ENCODE assay signal across 32 mouse cellular contexts in genomic region chr2:155809620-155810019, GRCm38 (mm10). TPM values are rescaled to one million over a fixed set of nuclear protein-coding genes. Genes with fewer than 3 reads are reported as not detected.
DNase-seq lines count a peak whose midpoint lies in the region; ATAC-seq and TF ChIP-seq lines count a peak whose summit lies in the region.
"Had no signal": no experiment of that assay in that cellular context is flagged by ENCODE, and none has a peak within 500 bp of the region (broad histone marks: within the 10 kb centered on the region; RNA-seq: fewer than 3 reads in every experiment).

No protein-coding gene starts in this region.

- H3K4me3 ChIP-seq in cerebellum, adult 2 months (replicated peaks; ENCODE audit: insufficient read depth, low read depth, low read length), result no peak overlapping the region
- no peak overlapping the region for H3K4me3 ChIP-seq in kidney, adult 2 months (ENCODE audit: insufficient read depth, low read depth, low read length)
- H3K4me3 ChIP-seq: embryonic facial prominence, embryonic 10.5 days; embryonic facial prominence, embryonic 15.5 days; forebrain, embryonic 12.5 days; heart, embryonic 10.5 days; hindbrain, embryonic 12.5 days; intestine, embryonic 15.5 days; limb, embryonic 12.5 days; liver, embryonic 12.5 days; midbrain, embryonic 13.5 days; neural tube, embryonic 13.5 days; stomach, embryonic 15.5 days had no signal

- no peak for TF ChIP-seq POLR2A in cerebellum, adult 2 months (IDR thresholded peaks at IDR 0.05; ENCODE audit: borderline replicate concordance, insufficient read depth, low read length)
- TF ChIP-seq POLR2A in kidney, adult 2 months (IDR thresholded peaks at IDR 0.05; ENCODE audit: low read depth, low read length), result no peak

- no peak for ATAC-seq in cerebellum, adult (ENCODE audit: insufficient number of reproducible peaks, low FRiP score, low TSS enrichment)
- ATAC-seq: forebrain, postnatal 0 days; hindbrain, postnatal 0 days; intestine, embryonic 15.5 days; liver, embryonic 12.5 days; liver, postnatal 0 days; midbrain, embryonic 13.5 days; Patski had no signal

- TF ChIP-seq CTCF in cerebellum, adult 2 months (IDR thresholded peaks at IDR 0.05; ENCODE audit: borderline replicate concordance, insufficient read depth, low read depth, low read length), result no peak
- TF ChIP-seq CTCF in kidney, adult 2 months (conservative IDR thresholded peaks at IDR 0.05; ENCODE audit: insufficient read depth, insufficient read length, low read depth, low read length), result no peak

- H3K27me3 ChIP-seq in cerebellum, adult 2 months (ENCODE audit: control insufficient read depth, insufficient read depth, low read length), result no peaks in the 10 kb centered on the region
- H3K27me3 ChIP-seq in kidney, adult 2 months (replicated peaks; ENCODE audit: control insufficient read depth, insufficient read depth, low read length), result no peaks in the 10 kb centered on the region
- H3K27me3 ChIP-seq: embryonic facial prominence, embryonic 15.5 days; forebrain, embryonic 12.5 days; hindbrain, embryonic 12.5 days; intestine, embryonic 15.5 days; midbrain, embryonic 13.5 days; neural tube, embryonic 13.5 days; Patski; stomach, embryonic 15.5 days had no signal

- H3K27ac ChIP-seq in cerebellum, adult 2 months (ENCODE audit: insufficient read depth, low read length), result peak overlapping the region; percentile 30
- no peak overlapping the region for H3K27ac ChIP-seq in kidney, adult 2 months (ENCODE audit: insufficient read depth, low read depth, low read length)
- H3K27ac ChIP-seq: embryonic facial prominence, embryonic 10.5 days; embryonic facial prominence, embryonic 15.5 days; forebrain, embryonic 12.5 days; heart, embryonic 10.5 days; hindbrain, embryonic 12.5 days; hindbrain, postnatal 0 days; intestine, embryonic 15.5 days; limb, embryonic 12.5 days; liver, embryonic 12.5 days; macrophage; midbrain, embryonic 13.5 days; neural tube, embryonic 13.5 days; stomach, embryonic 15.5 days had no signal

- H3K36me3 ChIP-seq in kidney, adult 2 months (ENCODE audit: control insufficient read depth, insufficient read depth, low read length), result no peaks in the 10 kb centered on the region
- H3K36me3 ChIP-seq: embryonic facial prominence, embryonic 10.5 days; embryonic facial prominence, embryonic 15.5 days; forebrain, embryonic 12.5 days; heart, embryonic 10.5 days; hindbrain, embryonic 12.5 days; intestine, embryonic 15.5 days; limb, embryonic 12.5 days; liver, embryonic 12.5 days; stomach, embryonic 15.5 days had no signal

- 31% methylated on average over 4 of the region's 4 CpGs for WGBS in cerebellum, adult 2 months
- WGBS in kidney, adult 2 months, result 78% methylated on average over 4 of the region's 4 CpGs

- H3K4me1 ChIP-seq in cerebellum, adult 2 months (ENCODE audit: control insufficient read depth, insufficient read depth, low read length), result peaks cover 68% of the 10 kb centered on the region
- peaks cover 4% of the 10 kb centered on the region; the same call in 1 of the 2 replicates for H3K4me1 ChIP-seq in kidney, adult 2 months (ENCODE audit: control insufficient read depth, insufficient read depth, low read length)
- H3K4me1 ChIP-seq: embryonic facial prominence, embryonic 15.5 days; forebrain, embryonic 12.5 days; hindbrain, embryonic 12.5 days; liver, embryonic 12.5 days; midbrain, embryonic 13.5 days had no signal

- DNase-seq in cerebellum, adult 2 months, result peak in 1 of 2 experiments; percentile 47
- DNase-seq in 3T3-L1 (ENCODE audit: low read depth, low spot score), result peak; percentile 84
- DNase-seq in Muller cell, postnatal 12 days (ENCODE audit: inconsistent ontology term), result peak; percentile 59
- DNase-seq in adrenal gland, postnatal 14 days, result peak; percentile 65
- DNase-seq in kidney, adult 2 months, result no peak
- DNase-seq in layer of hippocampus, postnatal 25 days (ENCODE audit: extremely low spot score in 1 of 2, low spot score in 1 of 2), result no peak
- DNase-seq in lung, postnatal 4 days, result no peak
- DNase-seq: forebrain, postnatal 0 days; gastrocnemius, postnatal 10 days; heart, postnatal 36 days; kidney, adult 8-10 months; kidney, postnatal 10 days; liver, postnatal 0 days had no signal

RNA-seq across cellular contexts. Expression of gene BC029722, which starts 9.6 kb away (rescaled TPM):
- polyA plus RNA-seq in cerebellum, adult 2 months (2012; rRNA removed), result 72.8 and 81.5 TPM in 2 replicates
- 81.1 and 87.2 TPM in 2 replicates for total RNA-seq in adrenal gland, postnatal 14 days (2021)
- polyA plus RNA-seq in kidney, adult 2 months (2012; rRNA removed), result 56.4 and 69.9 TPM in 2 replicates
- 10 to 100 TPM; 52.8 to 60.0 TPM for total RNA-seq in layer of hippocampus, postnatal 25 days (2021)

RNA-seq across cellular contexts. Expression of gene Eif6, which starts 17.1 kb away (rescaled TPM):
- 84.9 and 86.4 TPM in 2 replicates for polyA plus RNA-seq in cerebellum, adult 2 months (2012; rRNA removed)
- 113 and 133 TPM in 2 replicates for total RNA-seq in adrenal gland, postnatal 14 days (2021)
- polyA plus RNA-seq in kidney, adult 2 months (2012; rRNA removed), result 108 and 113 TPM in 2 replicates
- total RNA-seq in layer of hippocampus, postnatal 25 days (2021), result 10 to 100 TPM; 59.0 to 75.7 TPM

RNA-seq across cellular contexts. Expression of gene Fam83c, which starts 25.0 kb away (rescaled TPM):
- polyA plus RNA-seq in cerebellum, adult 2 months (2012; rRNA removed), result not detected in 2 replicates
- not detected in 2 replicates for total RNA-seq in adrenal gland, postnatal 14 days (2021)
- 0.03 TPM in 1 of 2 replicates, not detected in the other for polyA plus RNA-seq in kidney, adult 2 months (2012; rRNA removed)
- total RNA-seq in layer of hippocampus, postnatal 25 days (2021), result not detected
- total RNA-seq: adrenal gland, adult 18-20 months; forebrain, postnatal 0 days; gastrocnemius, postnatal 10 days; granulocyte monocyte progenitor cell, adult 5-6 weeks; heart, postnatal 36 days; hindbrain, postnatal 0 days; left cerebral cortex, postnatal 14 days; megakaryocyte-erythroid progenitor cell, adult 5-6 weeks had no signal
- polyA plus RNA-seq: macrophage had no signal

RNA-seq across cellular contexts. Expression of gene Mmp24, which starts 34.5 kb away (rescaled TPM):
- polyA plus RNA-seq in cerebellum, adult 2 months (2012; rRNA removed), result 153 and 190 TPM in 2 replicates
- total RNA-seq in adrenal gland, postnatal 14 days (2021), result 2.6 and 3.4 TPM in 2 replicates
- 0.12 and 0.14 TPM in 2 replicates for polyA plus RNA-seq in kidney, adult 2 months (2012; rRNA removed)
- total RNA-seq in layer of hippocampus, postnatal 25 days (2021), result 10 to 100 TPM; 43.5 to 43.6 TPM
- total RNA-seq: granulocyte monocyte progenitor cell, adult 5-6 weeks; heart, postnatal 36 days had no signal
- polyA plus RNA-seq: heart, embryonic 10.5 days; liver, postnatal 0 days had no signal

RNA-seq across cellular contexts. Expression of gene Procr, which starts 58.7 kb away (rescaled TPM):
- polyA plus RNA-seq in cerebellum, adult 2 months (2012; rRNA removed), result 1.9 TPM in 2 replicates
- 38.3 and 52.9 TPM in 2 replicates for total RNA-seq in adrenal gland, postnatal 14 days (2021)
- polyA plus RNA-seq in kidney, adult 2 months (2012; rRNA removed), result 3.6 and 3.9 TPM in 2 replicates
- under 1 TPM; 0.71 to 0.96 TPM for total RNA-seq in layer of hippocampus, postnatal 25 days (2021)
- total RNA-seq: megakaryocyte-erythroid progenitor cell, adult 5-6 weeks had no signal

Comparison
In these comparisons a context has a peak if more than half of its experiments do, and no peak if none do; other contexts are left out.
1. DNase-seq: peak in 3T3-L1 (single experiment), Muller cell, postnatal 12 days (single experiment) and adrenal gland, postnatal 14 days (single experiment); none in kidney, adult 2 months (single experiment), layer of hippocampus, postnatal 25 days (0 of 2) and lung, postnatal 4 days (0 of 2).